Mouse (Mus musculus): ENCODE data around the gene Catsperz. TPM values are rescaled to one million over a fixed set of nuclear protein-coding genes. Genes with fewer than 3 reads are reported as not detected.
A peak's percentile ranks its signal among the peaks of the same experiment; 100 is the strongest.

The Catsperz gene
- polyA plus RNA-seq, 1 experiment from 2014 or later, result 2.5 TPM

GRCm38 (mm10) chr19:6949532-6949931 lies 24.4 kb upstream of the Catsperz start:
- Histone ChIP-seq H3K4me1 (replicated peaks; ENCODE audit: control insufficient read depth, insufficient read depth, low read length) (peaks cover 21% of the 10 kb centered on the region), H3K27me3 (ENCODE audit: control insufficient read depth, insufficient read depth, low read depth, low read length) (no peaks in the 10 kb centered on the region), H3K9ac (ENCODE audit: low read length) (no peak overlapping the region), H3K36me3 (ENCODE audit: control insufficient read depth, insufficient read depth, low read length) (no peaks in the 10 kb centered on the region; the same call in 1 of the 2 replicates), H3K27ac (ENCODE audit: low read length) (no peak overlapping the region), H3K4me2 (ENCODE audit: low read depth, low read length) (no peak overlapping the region), H3K9me3 (ENCODE audit: control insufficient read depth, low read length) (no peaks in the 10 kb centered on the region), H3K4me3 (ENCODE audit: low read length) (no peak overlapping the region)
- 88% methylated on average over 5 of the region's 5 CpGs for WGBS
- no peak for ATAC-seq (ENCODE audit: low read depth)

GRCm38 (mm10) chr19:6948186-6948585 lies 23.0 kb upstream of the Catsperz start:
- H3K9ac ChIP-seq (ENCODE audit: low read length), result no peak overlapping the region
- no peaks in the 10 kb centered on the region for H3K9me3 ChIP-seq (ENCODE audit: control insufficient read depth, low read length)
- H3K27me3 ChIP-seq (ENCODE audit: control insufficient read depth, insufficient read depth, low read depth, low read length), result no peaks in the 10 kb centered on the region
- no peaks in the 10 kb centered on the region for H3K36me3 ChIP-seq (ENCODE audit: control insufficient read depth, insufficient read depth, low read length)
- peaks cover 18% of the 10 kb centered on the region for H3K4me1 ChIP-seq (replicated peaks; ENCODE audit: control insufficient read depth, insufficient read depth, low read length)
- H3K27ac ChIP-seq (ENCODE audit: low read length), result no peak overlapping the region
- ATAC-seq (ENCODE audit: low read depth), result no peak
- H3K4me3 ChIP-seq (ENCODE audit: low read length), result no peak overlapping the region
- no peak overlapping the region for H3K4me2 ChIP-seq (ENCODE audit: low read depth, low read length)
- WGBS, result 78% methylated on average over 4 of the region's 4 CpGs

- H3K9ac ChIP-seq (ENCODE audit: low read length), result no peak overlapping the region
- H3K4me2 ChIP-seq (ENCODE audit: low read depth, low read length), result no peak overlapping the region
- H3K9me3 ChIP-seq (ENCODE audit: control insufficient read depth, low read length), result no peaks in the 10 kb centered on the region
- H3K27me3 ChIP-seq (ENCODE audit: control insufficient read depth, insufficient read depth, low read depth, low read length), result no peaks in the 10 kb centered on the region
- ATAC-seq (ENCODE audit: low read depth), result no peak
- peaks cover 18% of the 10 kb centered on the region for H3K4me1 ChIP-seq (replicated peaks; ENCODE audit: control insufficient read depth, insufficient read depth, low read length)
- no peak overlapping the region for H3K27ac ChIP-seq (ENCODE audit: low read length)
- no peaks in the 10 kb centered on the region for H3K36me3 ChIP-seq (ENCODE audit: control insufficient read depth, insufficient read depth, low read length)
- 51% methylated on average over 4 of the region's 4 CpGs for WGBS
- no peak overlapping the region for H3K4me3 ChIP-seq (ENCODE audit: low read length)
These were observed 22.6 kb upstream of the Catsperz start for GRCm38 (mm10) chr19:6947742-6948141.

DNA sequence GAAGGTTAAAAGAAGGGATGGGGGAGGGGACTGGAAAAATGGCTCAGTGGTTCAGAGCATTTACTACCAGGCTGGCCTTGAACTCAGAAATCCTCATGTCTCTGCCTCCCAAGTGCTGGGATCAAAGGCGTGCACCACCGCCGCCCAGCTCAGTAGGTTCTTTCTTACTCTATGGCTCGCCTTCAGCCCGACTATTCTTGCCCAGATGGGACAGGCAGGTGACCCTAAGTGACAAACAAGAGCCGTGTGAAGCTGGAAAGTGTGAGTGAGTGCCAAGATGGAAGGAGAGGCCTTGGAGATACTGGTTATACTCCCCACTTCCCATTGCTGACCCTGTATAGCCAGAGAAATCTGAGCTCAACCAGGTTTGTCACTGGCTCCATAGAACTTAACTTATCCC lies 18.5 kb upstream of the Catsperz start:
- Histone ChIP-seq H3K4me2 (ENCODE audit: low read depth, low read length) (no peak overlapping the region), H3K27ac (ENCODE audit: low read length) (no peak overlapping the region), H3K27me3 (ENCODE audit: control insufficient read depth, insufficient read depth, low read depth, low read length) (no peaks in the 10 kb centered on the region), H3K9me3 (ENCODE audit: control insufficient read depth, low read length) (no peaks in the 10 kb centered on the region), H3K36me3 (ENCODE audit: control insufficient read depth, insufficient read depth, low read length) (no peaks in the 10 kb centered on the region), H3K9ac (ENCODE audit: low read length) (no peak overlapping the region), H3K4me3 (ENCODE audit: low read length) (no peak overlapping the region), H3K4me1 (replicated peaks; ENCODE audit: control insufficient read depth, insufficient read depth, low read length) (peaks cover 14% of the 10 kb centered on the region)
- WGBS, result 94% methylated on average over 6 of the region's 6 CpGs
- no peak for ATAC-seq (ENCODE audit: low read depth)

GRCm38 (mm10) chr19:6942764-6943163 lies 17.6 kb upstream of the Catsperz start:
- H3K36me3 ChIP-seq (ENCODE audit: control insufficient read depth, insufficient read depth, low read length), result no peaks in the 10 kb centered on the region
- peak overlapping the region; percentile 98 for H3K9ac ChIP-seq (ENCODE audit: low read length)
- peaks cover 14% of the 10 kb centered on the region for H3K4me1 ChIP-seq (replicated peaks; ENCODE audit: control insufficient read depth, insufficient read depth, low read length)
- peak overlapping the region; percentile 95 for H3K4me3 ChIP-seq (ENCODE audit: low read length)
- no peak; the same call in 1 of the 2 replicates for ATAC-seq (ENCODE audit: low read depth)
- no peaks in the 10 kb centered on the region for H3K27me3 ChIP-seq (ENCODE audit: control insufficient read depth, insufficient read depth, low read depth, low read length)
- H3K4me2 ChIP-seq (ENCODE audit: low read depth, low read length), result peak overlapping the region; percentile 99
- WGBS, result 29% methylated on average over 5 of the region's 5 CpGs
- H3K9me3 ChIP-seq (ENCODE audit: control insufficient read depth, low read length), result no peaks in the 10 kb centered on the region
- peak overlapping the region; percentile 98 for H3K27ac ChIP-seq (ENCODE audit: low read length)

- no peaks in the 10 kb centered on the region for H3K9me3 ChIP-seq (ENCODE audit: control insufficient read depth, low read length)
- 0% methylated on average over 27 of the region's 27 CpGs for WGBS
- H3K9ac ChIP-seq (ENCODE audit: low read length), result peak within 1 kb of the TSS; percentile 98
- ATAC-seq (ENCODE audit: low read depth), result peak; percentile 93
- no peaks in the 10 kb centered on the region for H3K27me3 ChIP-seq (ENCODE audit: control insufficient read depth, insufficient read depth, low read depth, low read length)
- peak within 1 kb of the TSS; percentile 99 for H3K4me2 ChIP-seq (ENCODE audit: low read depth, low read length)
- H3K4me3 ChIP-seq (ENCODE audit: low read length), result peak within 1 kb of the TSS; percentile 95
- peak within 1 kb of the TSS; percentile 98 for H3K27ac ChIP-seq (ENCODE audit: low read length)
- no peaks in the 10 kb centered on the region for H3K36me3 ChIP-seq (ENCODE audit: control insufficient read depth, insufficient read depth, low read length)
- peaks cover 14% of the 10 kb centered on the region for H3K4me1 ChIP-seq (replicated peaks; ENCODE audit: control insufficient read depth, insufficient read depth, low read length)
These were observed 17.1 kb upstream of the Catsperz start, which contains the start of gene Gpr137 for GRCm38 (mm10) chr19:6942249-6942691. Gene Gpr137 (minus strand): TSS chr19:6942480.

DNA sequence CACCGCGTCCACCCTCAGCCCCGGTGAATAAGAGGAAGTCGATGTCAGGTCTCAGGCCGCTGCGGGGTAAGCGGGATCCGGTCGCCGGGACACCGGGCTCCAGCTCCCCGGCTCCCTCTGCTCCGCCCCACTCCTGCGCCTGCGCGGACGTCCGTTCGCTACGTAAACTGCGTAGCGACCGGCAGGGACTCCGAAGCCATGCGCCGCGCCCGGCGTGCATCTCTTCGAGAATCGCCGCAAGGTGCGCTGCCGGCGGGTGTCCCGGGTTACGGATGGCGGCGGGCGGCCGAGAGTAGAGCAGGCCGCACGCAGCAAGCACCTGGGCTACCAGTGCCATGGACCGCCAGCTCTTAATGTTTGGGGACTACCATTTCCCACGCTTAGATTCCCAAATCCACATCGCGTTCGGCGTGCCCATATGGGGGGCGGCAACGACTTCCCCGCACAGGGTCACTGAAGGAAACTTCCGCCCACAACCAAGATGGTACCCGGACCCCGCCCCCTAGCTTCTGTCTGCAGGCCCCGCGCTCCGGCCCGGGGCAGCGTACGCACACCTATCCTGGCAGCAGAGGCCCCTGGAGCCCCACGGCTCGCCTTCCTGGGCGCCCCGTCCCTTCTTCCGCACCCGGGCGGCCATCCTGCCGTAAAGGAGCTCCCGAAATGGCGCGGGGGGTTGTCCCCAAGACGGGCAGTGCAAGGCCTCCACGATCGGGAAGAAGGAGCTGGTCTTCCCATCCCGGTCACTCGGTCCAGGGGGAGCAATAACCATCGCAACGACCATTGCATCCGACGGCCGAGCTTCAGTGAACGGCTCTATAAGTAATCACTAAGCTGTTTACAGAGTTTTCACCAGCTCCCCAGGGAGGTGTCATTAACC lies 16.4 kb upstream of the Catsperz start, which contains the start of gene Bad:
TSS of gene Bad (plus strand) at position 490 of the 877 bp plus-strand sequence.
- Histone ChIP-seq H3K27ac (ENCODE audit: low read length) (peak within 1 kb of the TSS; percentile 98), H3K4me2 (ENCODE audit: low read depth, low read length) (peak within 1 kb of the TSS; percentile 99), H3K9me3 (ENCODE audit: control insufficient read depth, low read length) (no peaks in the 10 kb centered on the region), H3K36me3 (ENCODE audit: control insufficient read depth, insufficient read depth, low read length) (no peaks in the 10 kb centered on the region), H3K9ac (ENCODE audit: low read length) (peak within 1 kb of the TSS; percentile 98), H3K4me3 (ENCODE audit: low read length) (peak within 1 kb of the TSS; percentile 95), H3K27me3 (ENCODE audit: control insufficient read depth, insufficient read depth, low read depth, low read length) (no peaks in the 10 kb centered on the region), H3K4me1 (replicated peaks; ENCODE audit: control insufficient read depth, insufficient read depth, low read length) (peaks cover 14% of the 10 kb centered on the region)
- peak; percentile 88 for ATAC-seq (ENCODE audit: low read depth)
- under 1% methylated on average over 83 of the region's 83 CpGs for WGBS

DNA sequence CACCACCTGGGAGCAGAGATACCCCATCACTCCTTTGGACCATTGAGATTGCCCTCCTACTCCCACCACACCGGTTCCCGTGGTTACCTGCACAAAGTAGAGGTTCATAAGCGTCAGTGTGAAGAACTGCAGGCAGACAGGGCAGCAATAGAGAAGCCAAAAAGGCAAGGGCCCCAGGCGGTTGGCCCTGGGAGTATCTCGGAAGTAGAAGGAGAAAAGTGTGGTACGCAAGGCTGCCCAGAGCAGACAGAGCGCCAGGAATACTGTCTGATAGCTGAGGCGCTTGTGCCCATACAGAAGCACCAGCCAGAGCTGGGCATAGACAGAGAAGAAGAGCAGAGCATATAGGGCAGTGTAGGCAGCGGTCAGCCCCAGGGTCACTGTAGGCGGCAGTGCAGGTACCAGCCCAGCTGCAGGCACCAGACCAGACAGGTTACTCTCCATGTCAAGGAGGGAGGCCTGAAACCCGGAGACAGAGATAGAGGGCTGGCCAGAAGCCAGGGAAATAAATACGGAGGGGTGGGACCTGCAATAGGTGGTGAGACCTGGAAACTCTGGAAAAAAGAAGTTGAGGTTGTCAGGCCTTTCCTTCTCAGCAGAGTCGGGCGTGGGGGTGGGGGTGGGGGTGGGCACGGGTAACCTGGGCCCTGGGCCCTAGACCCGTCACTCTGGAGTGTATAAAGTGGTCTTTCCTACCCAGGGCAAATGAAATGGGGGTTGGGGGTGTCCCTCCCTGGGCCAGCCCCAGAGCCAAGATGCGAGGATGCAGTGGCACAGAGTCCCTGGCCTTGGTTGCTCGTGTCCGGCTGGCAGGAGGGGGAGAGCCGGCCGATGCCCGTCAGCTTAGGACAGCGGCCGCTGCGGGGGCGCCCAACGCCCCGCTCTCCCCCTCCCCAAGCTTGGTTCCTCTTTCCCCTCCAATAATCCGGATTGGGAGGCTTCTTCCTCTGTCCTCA lies 15.5 kb upstream of the Catsperz start:
- ATAC-seq (ENCODE audit: low read depth), result peak; percentile 2; the same call in 1 of the 2 replicates
- Histone ChIP-seq H3K9ac (ENCODE audit: low read length) (peak overlapping the region; percentile 98), H3K27me3 (ENCODE audit: control insufficient read depth, insufficient read depth, low read depth, low read length) (peaks cover 8% of the 10 kb centered on the region), H3K4me3 (ENCODE audit: low read length) (peak overlapping the region; percentile 95), H3K36me3 (ENCODE audit: control insufficient read depth, insufficient read depth, low read length) (no peaks in the 10 kb centered on the region), H3K4me2 (ENCODE audit: low read depth, low read length) (peak overlapping the region; percentile 99), H3K27ac (ENCODE audit: low read length) (peak overlapping the region; percentile 59), H3K9me3 (ENCODE audit: control insufficient read depth, low read length) (no peaks in the 10 kb centered on the region), H3K4me1 (replicated peaks; ENCODE audit: control insufficient read depth, insufficient read depth, low read length) (peaks cover 14% of the 10 kb centered on the region)
- WGBS, result 19% methylated on average over 24 of the region's 29 CpGs
